Mouse (Mus musculus) lung, postnatal 0 days (tissue): Measurements from ENCODE around the gene Tlr5.

ENCODE experiments used
- CTCF ChIP-seq: IDR thresholded peaks from 2 replicates; pipeline ENCODE4 v1.5.1; 2016; ENCODE audit warnings: antibody characterized with exemption, mild to moderate bottlenecking
- EP300 ChIP-seq: IDR thresholded peaks from 2 replicates; pipeline ENCODE4 v1.6.1; 2016; ENCODE audit warnings: antibody characterized with exemption, mild to moderate bottlenecking, control low read depth

DNA sequence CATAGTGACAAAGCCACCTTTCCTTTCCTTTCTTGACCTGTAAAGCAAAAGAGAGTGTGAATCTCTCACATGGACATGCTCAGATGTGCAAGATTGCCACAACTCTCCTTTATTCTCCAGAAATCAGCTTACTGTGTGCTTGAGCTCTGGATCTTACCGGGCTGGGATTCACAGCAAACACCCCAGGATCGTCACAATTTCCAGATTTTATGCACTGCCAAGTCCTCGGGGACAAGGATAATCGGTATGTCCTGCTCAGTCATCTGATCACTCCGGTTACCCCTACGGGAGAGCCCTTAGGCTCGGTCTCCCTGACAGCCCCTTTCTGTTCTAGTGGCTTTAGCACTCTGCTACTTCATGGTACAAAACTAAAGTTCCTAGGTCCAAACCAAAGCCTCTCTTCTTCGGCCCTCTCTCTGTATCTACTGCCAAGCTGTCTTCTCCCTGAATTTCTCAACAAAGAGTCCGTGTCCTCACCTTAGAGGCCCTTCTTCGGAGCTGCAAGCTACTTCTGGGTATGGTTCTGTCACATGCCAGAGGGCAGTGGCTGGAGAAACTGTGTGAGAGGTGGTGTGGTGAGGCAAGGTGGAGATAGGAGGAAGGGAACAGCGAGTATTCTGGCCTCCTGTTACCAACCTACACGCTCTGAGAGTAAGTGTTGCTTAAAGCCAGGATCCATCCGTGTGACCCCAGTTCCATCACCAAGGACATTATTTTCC lies 3.4 kb downstream of the Tlr5 start:
- TF ChIP-seq CTCF (no peak), EP300 (no peak)
